Mouse (Mus musculus) cerebral cortex, adult 2 months (tissue): Measurements from ENCODE around the gene Gm8994.

Experiments used
- WGBS: fragments of 180-500 bp; shearing (Covaris S2); methylation state at CpG from one replicate; pipeline ENCODE4 v1.1.7; 2018; 5-methylcytosine and 5-hydroxymethylcytosine counted together

Gm8994 gene

DNA sequence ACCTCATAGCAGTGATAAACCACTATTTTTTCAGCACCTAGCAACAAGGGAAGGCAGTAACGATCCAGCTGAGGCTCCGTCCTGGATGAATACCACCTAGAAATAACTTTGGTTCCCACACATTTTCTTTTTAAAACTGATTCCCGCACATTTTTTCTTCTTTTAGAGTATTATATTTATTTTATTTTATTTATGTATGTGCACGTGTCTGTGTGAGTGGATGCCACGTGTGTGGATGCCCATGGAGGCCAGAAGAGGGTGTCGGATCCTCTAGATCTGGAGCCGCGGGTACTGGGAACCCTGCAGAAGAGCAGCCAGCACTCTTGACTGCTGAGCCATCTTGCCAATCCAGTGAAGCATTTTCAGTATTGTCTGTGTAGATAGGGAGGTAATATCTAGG lies 36.0 kb downstream of the Gm8994 start:
- 45% methylated on average over 8 of the region's 8 CpGs for WGBS

GRCm38 (mm10) chr6:136364008-136364407 lies 36.7 kb downstream of the Gm8994 start:
- WGBS: 38% methylated on average over 4 of the region's 4 CpGs

GRCm38 (mm10) chr6:136364430-136365098 lies 37.2 kb downstream of the Gm8994 start:
- 41% methylated on average over 12 of the region's 12 CpGs for WGBS
